ENCODE assay signal across 15 mouse cellular contexts in genomic region chr3:89633941-89634340, GRCm38 (mm10).
A peak's percentile ranks its signal among the peaks of the same experiment; 100 is the strongest.
DNase-seq lines count a peak whose midpoint lies in the region; ATAC-seq lines count a peak whose summit lies in the region.
"Had no signal": no experiment of that assay in that cellular context is flagged by ENCODE, and none has a peak within 500 bp of the region (broad histone marks: within the 10 kb centered on the region; RNA-seq: fewer than 3 reads in every experiment).

No protein-coding gene starts in this region.

- H3K9me3 ChIP-seq in intestine, embryonic 15.5 days = no peaks in the 10 kb centered on the region
- H3K9me3 ChIP-seq: embryonic facial prominence, embryonic 13.5 days; heart, embryonic 13.5 days had no signal

- no peak overlapping the region for H3K27ac ChIP-seq in intestine, embryonic 15.5 days
- H3K27ac ChIP-seq: embryonic facial prominence, embryonic 13.5 days; heart, embryonic 13.5 days; kidney, postnatal 0 days had no signal

- ATAC-seq in intestine, embryonic 15.5 days = peak; percentile 59

- peak; percentile 26 for DNase-seq in gastrocnemius, postnatal 25 days
- no peak for DNase-seq in gastrocnemius, postnatal 36 days
- peak; percentile 45 for DNase-seq in layer of hippocampus, adult 9-11 months
- no peak for DNase-seq in layer of hippocampus, adult 8-10 months (ENCODE audit: low spot score in 2 of 2)
- DNase-seq in heart, adult 9 months (ENCODE audit: low spot score in 2 of 2) = peak; percentile 58 to 81
- DNase-seq in T-cell, adult 2 months (ENCODE audit: low spot score) = no peak
- no peak for DNase-seq in cerebellum, adult 9-11 months
- DNase-seq: lung, adult 2 months; spleen, adult 18-20 months; thymus, adult 18-20 months had no signal

- intact Hi-C loops in gastrocnemius, postnatal 36 days (cut with DNase I) = no loop called here

- H3K4me3 ChIP-seq in intestine, embryonic 15.5 days (replicated peaks) = no peak overlapping the region
- H3K4me3 ChIP-seq: embryonic facial prominence, embryonic 13.5 days; heart, embryonic 13.5 days; megakaryocyte, embryonic 14.5 days had no signal

- no peaks in the 10 kb centered on the region for H3K36me3 ChIP-seq in intestine, embryonic 15.5 days
- H3K36me3 ChIP-seq: embryonic facial prominence, embryonic 13.5 days; heart, embryonic 13.5 days had no signal

- no peak overlapping the region for H3K9ac ChIP-seq in intestine, embryonic 15.5 days
- H3K9ac ChIP-seq: embryonic facial prominence, embryonic 13.5 days; heart, embryonic 13.5 days had no signal

- H3K4me1 ChIP-seq in intestine, embryonic 15.5 days (replicated peaks) = peaks cover 20% of the 10 kb centered on the region; the same call in 1 of the 2 replicates
- H3K4me1 ChIP-seq: megakaryocyte, embryonic 14.5 days had no signal

- 75% methylated on average over 6 of the region's 6 CpGs for WGBS in intestine, embryonic 15.5 days

- H3K4me2 ChIP-seq in intestine, embryonic 15.5 days (replicated peaks) = no peak overlapping the region
- H3K4me2 ChIP-seq: embryonic facial prominence, embryonic 13.5 days; heart, embryonic 13.5 days had no signal

- no peaks in the 10 kb centered on the region for H3K27me3 ChIP-seq in intestine, embryonic 15.5 days (replicated peaks)
- H3K27me3 ChIP-seq: embryonic facial prominence, embryonic 13.5 days; heart, embryonic 13.5 days had no signal

Comparison
In these comparisons a context has a peak if more than half of its experiments do, and no peak if none do; other contexts are left out.
1. DNase-seq: peak in gastrocnemius, postnatal 25 days (single experiment), layer of hippocampus, adult 9-11 months (single experiment) and heart, adult 9 months (2 of 2); none in gastrocnemius, postnatal 36 days (0 of 2), layer of hippocampus, adult 8-10 months (0 of 2), T-cell, adult 2 months (single experiment) and cerebellum, adult 9-11 months (single experiment).